Mouse (Mus musculus): Measurements from ENCODE around the gene Abcf2. TPM values are rescaled to one million over a fixed set of nuclear protein-coding genes. Genes with fewer than 3 reads are reported as not detected.
A peak's percentile ranks its signal among the peaks of the same experiment; 100 is the strongest.

Abcf2 gene
- total RNA-seq (2021): 10 to 100 TPM; 55.3 to 56.0 TPM

DNA sequence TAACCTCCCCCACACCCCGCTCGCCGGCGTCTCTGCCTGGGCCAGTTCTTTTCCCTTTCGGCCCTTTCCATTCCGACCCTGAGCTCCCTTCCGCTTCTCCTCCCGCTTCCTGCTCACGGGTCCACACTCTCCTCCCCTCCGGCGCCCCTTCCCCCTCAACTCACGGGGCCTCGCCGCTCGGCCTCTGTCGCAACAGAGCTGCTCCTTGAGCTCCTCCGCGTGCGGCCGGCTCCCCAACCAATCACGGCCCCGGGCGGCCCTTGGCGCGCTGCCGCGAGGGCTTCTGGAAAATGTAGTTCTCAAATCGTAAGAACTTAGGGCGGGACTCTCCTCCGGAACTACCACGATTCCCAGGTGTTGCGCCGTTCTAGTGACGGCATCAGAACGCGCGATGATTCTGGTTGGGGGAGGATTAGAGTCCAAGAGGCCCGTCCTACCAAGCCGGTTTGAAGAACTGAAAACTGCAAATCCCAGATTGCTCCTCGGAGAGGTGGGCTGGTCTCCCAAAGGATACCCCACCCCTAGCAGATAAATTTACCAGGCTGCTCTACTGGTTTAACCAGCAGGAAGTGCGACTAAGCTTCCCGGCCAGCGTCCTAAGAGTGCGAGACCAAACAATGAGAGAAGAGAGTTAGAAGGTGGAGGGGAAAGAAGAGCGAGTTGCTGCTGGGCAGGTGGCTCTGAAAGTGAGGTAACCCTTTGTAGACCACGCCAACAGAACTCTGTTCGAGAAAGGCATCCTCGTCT, at the start of gene Abcf2:
TSS of gene Abcf2 (minus strand) at position 285 of the 747 bp plus-strand sequence.
- intact Hi-C loops (cut with DNase I): loop anchor here (5.0 kb wide), 1 partner anchor 150 kb away; no protein-coding TSS in a partner anchor
- peak; percentile 99 to 100 for DNase-seq

DNA sequence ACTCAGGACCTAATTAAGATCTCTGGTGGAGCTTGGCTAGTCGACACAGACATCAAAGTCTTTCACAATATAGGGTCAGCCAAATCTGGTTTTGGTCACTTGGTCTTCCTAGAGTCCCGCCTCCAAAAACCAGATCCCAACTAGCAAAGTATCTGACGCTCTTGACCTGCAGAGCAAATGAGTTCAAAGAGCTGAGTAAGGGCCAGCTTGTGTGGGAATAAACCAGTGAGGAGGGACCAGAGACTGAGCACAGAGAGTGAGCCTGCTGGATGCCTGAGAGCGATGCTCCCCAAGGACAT, 47.5 kb upstream of the Abcf2 start:
- no peak for DNase-seq
- intact Hi-C loops (cut with DNase I): no loop called here

DNA sequence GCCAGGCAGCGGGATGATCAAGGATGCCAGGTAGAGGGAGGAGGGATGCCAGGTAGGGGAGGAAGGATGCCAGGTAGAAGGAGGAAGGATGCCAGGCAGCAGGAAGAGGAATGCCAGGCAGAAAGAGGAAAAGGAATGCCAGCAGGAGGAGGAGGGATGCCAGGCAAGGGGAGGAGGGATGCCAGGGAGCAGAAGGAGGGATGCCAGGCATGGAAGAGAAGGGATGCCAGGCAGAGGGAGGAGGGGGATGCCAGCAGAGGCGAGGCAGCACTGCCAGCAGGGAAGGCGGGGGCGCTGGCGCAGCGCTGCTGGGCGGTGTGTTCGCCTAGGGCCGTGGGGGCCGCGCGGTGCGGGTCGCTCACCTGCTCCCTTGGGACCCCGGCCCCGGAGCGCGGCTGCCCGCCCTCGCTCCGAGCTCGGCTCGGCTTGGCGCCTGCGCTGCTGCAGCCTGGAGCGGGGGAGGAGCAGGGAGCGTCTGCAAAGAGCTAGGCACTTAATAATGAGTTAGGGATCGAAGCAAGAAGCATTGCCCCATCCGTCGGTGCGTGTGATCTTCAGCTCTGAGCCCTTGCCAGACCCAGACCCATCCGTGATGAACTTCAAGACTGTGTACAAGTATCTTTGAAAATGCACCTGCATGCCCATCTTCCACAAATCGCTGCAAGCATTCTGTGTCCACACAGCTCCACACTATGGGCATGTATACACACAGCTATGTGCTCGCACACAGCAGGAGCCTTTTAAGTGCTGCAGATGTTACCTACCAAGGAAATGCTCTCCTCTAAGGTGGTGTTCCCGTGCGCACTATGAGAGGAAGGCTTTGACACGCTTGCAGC, 46.9 kb upstream of the Abcf2 start, which contains the start of gene Smarcd3:
TSS of gene Smarcd3 (minus strand) at position 426 of the 836 bp plus-strand sequence.
- intact Hi-C loops (cut with DNase I): no loop called here
- peak; percentile 25 to 26 for DNase-seq

DNA sequence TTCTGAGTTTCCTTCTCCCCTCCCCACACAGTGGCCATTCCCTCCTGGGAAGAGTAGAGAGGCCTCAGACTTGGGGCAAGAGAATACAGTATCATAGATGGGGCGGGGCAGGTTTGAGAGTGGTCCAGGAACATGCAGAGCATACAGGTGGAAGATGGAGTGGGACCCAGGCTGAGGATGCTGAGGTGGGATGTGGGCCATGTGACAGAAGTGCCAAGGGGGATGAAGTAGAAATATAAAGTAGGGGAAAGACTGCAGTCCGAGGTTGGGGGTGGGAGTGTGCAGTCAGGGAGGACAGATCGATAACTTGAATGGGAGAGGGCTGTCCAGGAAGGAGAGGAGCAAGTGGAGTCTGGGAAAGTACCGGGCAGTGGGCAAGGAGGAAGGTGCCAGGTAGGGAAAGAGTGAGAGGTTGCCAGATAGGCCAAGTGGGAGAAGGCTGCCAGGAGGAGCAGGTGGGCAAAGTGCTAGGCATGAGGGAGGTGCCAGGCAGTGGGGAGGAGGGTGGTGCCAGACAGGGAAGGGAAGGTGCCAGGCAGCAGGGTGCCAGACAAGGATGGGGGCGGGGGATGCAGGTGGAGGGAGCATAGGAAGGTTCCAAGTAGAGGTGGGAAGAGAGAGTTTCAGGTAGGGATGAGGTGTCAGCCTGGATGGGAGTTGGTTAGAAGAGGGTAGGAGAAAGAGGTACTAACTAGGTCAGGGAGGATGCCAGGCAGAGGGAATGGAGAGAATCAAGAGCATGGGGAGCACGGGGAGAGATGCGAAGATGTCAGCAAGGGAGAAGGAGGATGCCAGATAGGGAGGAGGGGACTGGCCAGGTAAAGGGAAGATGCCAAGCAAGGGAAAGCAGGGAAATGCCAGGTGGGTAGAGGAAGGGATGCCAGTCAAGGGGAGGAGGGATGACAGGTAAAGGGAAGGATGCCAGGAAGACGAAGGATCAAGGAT, 46.0 kb upstream of the Abcf2 start:
- intact Hi-C loops (cut with DNase I): no loop called here
- DNase-seq: no peak

DNA sequence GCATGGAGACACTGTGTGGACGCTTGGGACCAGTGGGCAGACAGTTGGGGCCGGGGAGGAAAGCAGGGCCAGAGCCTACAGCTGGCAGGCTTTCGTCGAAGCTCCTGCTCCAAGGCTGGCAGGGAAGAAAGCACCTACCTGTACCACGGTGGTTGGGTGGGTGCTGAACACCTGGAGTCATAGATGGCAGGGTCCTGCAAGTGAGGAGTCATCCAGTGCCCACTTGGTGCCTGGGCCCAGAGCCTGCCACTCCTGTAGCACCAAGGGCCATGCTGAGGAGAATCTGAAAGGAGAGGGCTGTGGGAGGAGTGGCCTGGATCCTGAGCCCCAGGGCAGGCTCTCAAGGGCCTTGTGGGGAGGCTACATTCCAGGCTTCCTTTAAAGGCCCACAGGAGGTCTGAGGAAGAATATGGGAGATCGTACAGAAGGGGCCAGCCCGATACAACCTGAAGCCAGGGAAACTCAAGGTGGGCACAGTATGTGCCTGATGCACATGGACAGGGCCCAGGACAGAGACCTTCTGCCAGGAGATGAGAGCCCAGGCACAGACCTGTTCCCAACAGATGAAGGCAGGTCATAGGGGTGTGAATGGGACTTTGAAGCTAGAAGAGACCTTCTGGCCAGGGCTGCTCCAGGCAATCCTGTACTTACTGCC, 45.2 kb upstream of the Abcf2 start:
- intact Hi-C loops (cut with DNase I): no loop called here

DNA sequence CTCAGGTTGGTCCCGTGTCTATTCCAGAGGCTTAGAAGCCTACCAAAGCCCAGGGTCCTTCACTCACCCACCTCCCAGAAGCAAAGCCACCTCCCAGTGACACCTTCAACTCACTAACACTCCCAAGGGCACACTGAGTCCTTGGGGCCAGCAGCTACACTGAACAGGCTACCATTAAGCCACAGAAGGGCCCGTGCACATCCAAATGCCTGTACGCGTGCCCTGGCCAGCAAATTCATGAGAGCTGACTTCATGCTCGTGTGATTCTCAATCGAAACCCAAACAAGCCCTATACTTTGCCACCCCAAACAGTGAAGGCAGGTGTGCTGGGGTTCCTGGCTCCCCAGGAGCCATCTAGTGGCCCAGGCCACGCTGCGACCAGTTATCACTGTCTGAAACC, 43.4 kb upstream of the Abcf2 start:
- no peak for DNase-seq
- intact Hi-C loops (cut with DNase I): no loop called here

More for the DNA sequence above, 45.2 kb upstream of the Abcf2 start:
- DNase-seq: no peak

DNA sequence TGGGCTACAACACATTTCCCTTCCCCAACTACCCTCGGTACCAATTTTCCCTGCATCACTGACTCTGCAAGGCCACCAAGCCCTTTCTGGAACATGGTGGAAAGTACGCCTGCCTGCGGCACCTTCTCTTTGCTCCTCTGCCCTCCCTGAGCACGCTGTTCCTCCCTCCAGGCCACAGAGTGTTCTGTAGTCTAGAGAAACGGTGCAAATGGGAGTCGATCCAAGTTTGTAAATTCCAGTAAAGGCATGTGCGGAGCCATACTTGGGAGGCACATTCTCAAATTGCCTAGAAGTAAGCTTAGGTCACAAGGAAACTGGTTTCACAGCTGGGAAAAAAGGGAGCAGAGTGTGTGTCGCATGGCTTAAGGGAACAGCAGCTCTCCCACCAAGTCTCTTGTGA, 42.8 kb upstream of the Abcf2 start:
- intact Hi-C loops (cut with DNase I): no loop called here
- no peak for DNase-seq

DNA sequence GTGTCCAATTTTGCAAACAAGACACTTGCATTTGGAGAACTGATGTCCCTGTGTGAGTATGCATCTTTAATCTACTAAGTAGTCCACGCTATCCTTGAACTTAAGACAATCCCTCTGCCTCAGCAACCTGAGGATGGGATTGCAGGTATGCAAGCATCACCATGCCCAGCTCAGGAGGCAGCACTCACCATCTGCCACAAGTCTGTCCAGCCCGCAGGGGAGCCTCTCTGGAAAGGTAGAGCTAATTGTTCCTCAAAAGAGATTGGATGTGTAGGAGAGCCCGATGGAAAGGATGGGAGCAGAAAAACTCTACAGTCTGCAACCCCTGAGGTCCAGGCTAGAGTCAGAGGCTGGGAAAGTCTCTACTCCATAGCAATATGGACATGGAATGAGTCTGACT, 41.7 kb upstream of the Abcf2 start:
- DNase-seq: no peak
- intact Hi-C loops (cut with DNase I): no loop called here

DNA sequence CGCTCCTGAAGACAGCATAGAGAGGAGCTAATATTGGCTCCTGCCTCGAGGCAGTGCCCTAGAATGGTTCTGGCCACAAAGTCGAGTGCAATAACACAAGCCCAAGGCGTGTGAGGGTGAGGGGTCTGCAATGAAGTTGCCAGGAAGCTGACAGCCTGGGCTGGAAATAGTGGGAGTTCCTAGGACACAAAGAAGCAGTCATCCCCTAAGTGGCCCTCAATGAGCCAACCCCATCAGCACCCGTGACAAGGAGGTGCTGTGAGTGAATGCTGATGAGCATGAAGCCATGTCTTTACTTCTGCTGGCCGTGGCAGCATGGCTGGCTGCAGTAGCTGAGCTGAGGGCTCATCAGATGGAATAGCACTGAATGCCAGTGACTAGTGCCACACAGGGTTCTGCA, 37.8 kb upstream of the Abcf2 start:
- intact Hi-C loops (cut with DNase I): no loop called here

DNA sequence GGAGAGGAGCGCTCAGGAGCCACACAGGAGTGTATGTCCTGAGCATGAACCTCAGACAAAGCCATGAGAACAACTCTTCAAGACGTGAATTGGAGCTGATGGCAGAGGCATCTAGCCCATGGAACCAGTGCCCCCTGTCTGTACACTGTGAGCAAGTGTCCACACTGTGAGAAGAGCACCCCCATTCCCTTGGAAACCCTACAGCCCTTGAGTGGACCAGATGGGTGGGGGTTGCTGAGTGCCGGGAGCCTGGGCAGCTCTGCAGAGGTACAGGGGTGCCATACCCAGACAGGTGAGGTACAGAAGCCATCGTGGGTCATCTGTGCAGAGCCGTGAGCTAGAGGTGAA, 35.0 kb upstream of the Abcf2 start:
- DNase-seq: no peak
- intact Hi-C loops (cut with DNase I): no loop called here

More for the DNA sequence above, 37.8 kb upstream of the Abcf2 start:
- no peak for DNase-seq

DNA sequence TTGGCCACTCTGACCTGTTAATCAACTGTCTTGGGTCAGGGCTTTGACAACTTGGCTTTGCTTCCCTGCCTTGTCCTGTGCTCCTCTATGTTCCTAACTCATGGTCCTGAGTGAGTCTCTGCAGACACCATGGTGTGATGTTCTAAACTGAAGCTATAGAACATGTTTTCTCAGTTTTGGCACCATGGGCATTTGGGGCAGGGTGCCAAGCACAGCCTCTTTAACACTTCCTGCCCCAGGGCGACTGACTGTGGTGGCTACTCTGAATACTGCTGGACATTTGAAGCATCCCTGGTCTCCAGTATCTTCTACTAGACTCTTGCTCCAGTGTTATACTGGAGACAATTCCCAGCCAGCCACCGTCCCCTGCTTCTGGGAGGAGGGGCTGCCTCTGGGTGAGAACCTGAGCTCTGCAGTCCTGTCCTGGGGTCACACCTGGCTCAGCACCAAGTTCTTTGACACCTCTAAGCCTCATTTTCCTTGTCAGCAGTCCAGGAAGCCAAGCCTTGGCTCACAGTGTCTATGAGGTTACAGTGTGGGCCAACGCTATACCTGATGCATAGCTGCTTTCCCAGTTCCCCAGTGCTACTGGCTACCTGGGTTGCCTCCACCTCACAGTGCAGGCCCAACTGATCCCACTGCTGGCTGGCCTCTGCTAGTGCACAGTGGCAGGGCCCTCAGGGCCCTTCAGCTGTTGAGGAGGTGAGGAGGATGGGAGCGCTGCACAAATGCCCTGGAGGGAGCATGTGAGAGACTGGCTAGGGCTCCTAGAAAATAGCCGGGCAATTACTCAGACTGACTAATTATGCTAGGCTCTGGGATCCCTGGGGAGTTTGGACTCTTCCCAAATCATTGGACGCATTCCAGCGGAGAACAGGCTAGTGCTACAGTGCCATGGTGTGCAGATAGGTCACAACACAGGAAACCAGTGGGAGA, 34.4 kb upstream of the Abcf2 start:
- intact Hi-C loops (cut with DNase I): no loop called here
- peak in 1 of 2 experiments; percentile 24 for DNase-seq

DNA sequence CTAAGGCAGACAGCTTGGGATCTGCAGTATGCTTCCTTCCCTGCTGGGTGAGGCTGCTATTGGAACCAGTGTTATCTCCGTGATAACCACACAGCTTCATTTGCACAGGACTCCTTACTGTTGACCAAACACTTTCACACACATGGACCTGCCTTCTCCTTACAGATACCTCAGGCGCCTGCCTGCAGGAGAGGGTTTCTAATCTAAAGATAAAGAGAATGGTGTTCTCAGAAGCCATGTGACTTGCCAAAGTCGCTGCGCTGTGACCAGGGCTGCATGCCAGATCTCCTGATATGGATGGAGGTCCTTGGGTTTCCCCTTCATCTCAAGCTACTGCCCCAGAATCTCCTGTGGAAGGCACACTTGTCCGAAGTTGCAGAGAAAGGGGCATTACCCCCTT, 32.1 kb upstream of the Abcf2 start:
- DNase-seq: no peak
- intact Hi-C loops (cut with DNase I): loop anchor here (2.0 kb wide), 1 partner anchor 43 kb away; no protein-coding TSS in a partner anchor

DNA sequence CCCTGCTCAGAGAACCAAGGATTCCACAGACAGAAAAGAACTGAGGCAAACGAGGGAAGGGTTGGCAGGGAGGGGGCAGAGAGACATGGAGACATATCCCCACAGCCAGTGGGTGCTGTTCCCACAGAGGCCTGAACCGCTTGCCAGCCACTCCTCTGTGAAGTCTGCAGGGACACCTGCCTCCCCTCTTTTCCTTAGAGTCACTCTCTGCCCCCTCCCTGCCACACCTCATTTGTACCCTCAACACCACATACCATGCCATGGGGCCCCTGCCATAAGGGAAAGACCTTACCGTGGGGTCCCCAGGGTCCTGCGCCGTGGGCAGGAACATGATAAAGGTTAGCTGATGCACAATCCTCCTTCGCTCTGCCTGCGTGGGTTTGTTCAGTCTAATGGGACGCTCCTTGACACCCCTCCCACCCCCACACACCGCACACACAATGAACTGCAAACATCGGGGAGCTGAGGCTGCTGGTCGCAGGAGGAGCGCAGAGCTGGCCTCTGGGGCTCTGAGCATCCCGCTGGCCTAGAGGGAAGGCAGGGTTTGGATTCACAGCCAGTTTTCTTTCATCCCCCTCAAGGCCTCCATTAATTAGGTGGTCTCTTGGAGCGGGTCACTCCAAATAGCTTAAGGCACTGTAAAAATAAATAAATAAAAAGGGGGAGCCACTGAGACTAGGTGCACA, 28.9 kb upstream of the Abcf2 start:
- no peak for DNase-seq
- intact Hi-C loops (cut with DNase I): no loop called here

DNA sequence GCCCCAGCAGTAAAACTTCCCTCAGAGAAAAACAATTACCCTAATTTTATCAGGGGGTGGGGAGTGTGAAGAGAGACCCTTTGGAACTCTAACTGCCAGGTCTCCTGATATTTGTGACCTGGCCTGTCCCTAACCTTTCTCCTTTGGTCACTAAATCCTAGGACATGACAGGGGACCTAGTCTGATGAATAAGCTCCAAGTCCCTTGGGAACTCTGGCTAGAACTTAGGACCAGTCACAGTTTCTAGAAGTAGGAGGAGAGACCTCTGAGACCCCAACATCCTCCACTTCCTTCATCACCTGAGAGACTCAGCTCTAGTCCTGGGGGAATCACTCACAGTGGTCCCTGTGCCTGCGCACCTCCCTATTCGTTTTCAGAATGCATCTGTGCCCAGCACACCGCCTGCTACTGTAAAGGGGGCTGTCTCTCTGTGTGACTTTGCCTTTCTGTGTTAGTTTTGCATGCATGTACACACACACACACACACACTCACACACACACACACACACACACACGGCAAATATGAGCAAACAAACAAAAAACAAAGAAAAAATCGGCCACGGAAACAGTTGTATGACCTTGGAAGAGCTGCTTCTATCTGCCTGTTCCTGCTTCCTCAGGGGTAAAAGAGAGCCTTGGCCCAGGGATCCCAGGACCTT, 28.2 kb upstream of the Abcf2 start:
- intact Hi-C loops (cut with DNase I): no loop called here

DNA sequence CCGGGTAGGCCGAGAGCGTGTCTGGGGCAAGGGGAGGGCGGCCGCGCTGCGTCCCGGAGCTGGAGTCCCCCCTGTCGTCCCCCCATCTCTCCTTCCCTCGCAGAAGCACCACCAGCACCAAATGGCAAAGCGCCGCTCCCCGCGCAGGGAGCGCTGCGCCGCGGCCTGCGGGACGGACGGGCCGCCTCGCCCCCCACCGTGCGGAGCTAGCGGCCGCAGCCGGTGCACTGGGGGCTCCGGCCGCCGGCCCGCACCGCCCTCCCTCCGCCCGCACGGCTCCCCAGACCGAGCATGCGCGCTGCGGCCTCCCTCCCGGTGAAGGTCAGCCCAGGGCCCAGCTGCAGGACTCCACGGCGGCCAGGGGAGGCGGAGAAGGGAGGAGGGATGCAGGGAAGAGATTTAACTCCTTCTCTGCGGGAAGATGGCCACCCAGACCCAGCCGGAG, 27.4 kb upstream of the Abcf2 start:
- DNase-seq: peak; percentile 88 to 93
- intact Hi-C loops (cut with DNase I): loop anchor here (5.0 kb wide), 1 partner anchor 152 kb away; the partner anchor contains the start of gene Agap3

More for the DNA sequence above, 28.2 kb upstream of the Abcf2 start:
- no peak for DNase-seq

DNA sequence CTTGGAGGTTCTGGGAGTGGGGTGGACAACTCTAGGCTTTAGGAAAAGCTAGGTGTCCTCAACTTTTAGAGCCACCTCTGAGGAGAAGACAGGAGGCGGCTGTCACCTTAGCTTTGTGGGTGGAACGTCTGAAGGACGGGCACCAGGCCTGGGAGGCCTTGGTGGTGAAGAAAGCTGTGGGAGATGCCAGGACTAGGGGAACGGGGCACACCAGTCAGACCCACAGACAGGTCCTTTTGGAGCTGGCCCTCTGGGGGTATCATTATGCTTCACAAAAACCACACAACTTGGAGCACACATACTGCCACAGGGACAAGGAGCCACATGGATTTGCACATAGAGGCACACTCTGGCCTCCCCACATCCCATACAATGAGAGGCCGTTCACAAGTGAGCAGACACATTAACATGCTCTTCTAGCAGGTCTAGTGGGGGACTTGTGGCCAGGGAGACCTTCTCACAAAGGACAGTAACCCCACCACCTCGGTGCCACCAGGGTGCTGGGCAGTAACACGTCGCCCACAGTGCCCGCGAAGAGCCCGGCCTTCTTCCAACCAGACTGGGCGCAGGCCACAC, 26.9 kb upstream of the Abcf2 start:
- DNase-seq: no peak
- intact Hi-C loops (cut with DNase I): loop anchor here (5.0 kb wide), 1 partner anchor 152 kb away; the partner anchor contains the start of gene Agap3

DNA sequence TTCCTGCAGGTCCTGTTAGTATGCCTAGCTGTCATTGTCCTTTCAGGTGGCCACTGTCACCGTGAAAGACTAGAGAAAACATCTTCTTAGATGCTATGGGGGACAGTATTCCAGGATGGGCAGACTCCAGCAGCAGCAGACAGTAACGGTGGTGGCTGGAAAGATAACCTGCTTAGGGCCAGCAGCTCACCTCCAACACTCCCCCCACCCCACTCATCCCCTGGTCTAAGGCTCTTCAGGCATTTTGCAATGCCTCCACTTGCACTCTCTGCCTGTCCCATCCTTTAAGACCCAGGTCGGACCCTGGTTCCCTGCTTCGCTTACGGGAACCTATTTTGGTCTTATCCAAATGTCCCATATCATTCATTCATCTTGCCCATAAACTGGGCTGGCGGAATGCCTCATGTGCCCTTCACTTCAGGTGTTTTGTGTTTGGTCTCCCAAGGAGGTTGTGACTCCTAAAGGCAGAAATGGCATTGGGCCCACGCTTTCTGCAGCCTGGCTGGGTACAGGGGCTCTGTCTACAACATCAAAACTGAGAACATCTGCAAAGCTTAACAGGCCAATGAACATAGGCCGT, 26.3 kb upstream of the Abcf2 start:
- peak in 1 of 2 experiments; percentile 22 for DNase-seq
- intact Hi-C loops (cut with DNase I): loop anchor here (5.0 kb wide), 1 partner anchor 151 kb away; the partner anchor contains the start of gene Agap3
